Mouse (Mus musculus) MN1 (cell line): ENCODE measurements around the gene Olfr1198.

Experiments
- DNase-seq: peaks from one replicate; pipeline ENCODE4 v3.0.0-alpha.2; 2016; ENCODE audit warnings: low spot score

Olfr1198 gene

GRCm38 (mm10) chr2:88751270-88751669 lies at the start of gene Olfr1198:
Gene Olfr1198, minus strand, starts transcription at chr2:88751370.
- no peak for DNase-seq

GRCm38 (mm10) chr2:88792736-88793135 lies 41.6 kb upstream of the Olfr1198 start, which contains the start of gene Olfr1201:
Gene Olfr1201, plus strand, starts transcription at chr2:88793036.
- no peak for DNase-seq

- DNase-seq, result no peak
Observed at GRCm38 (mm10) chr2:88770388-88770787, 19.2 kb upstream of the Olfr1198 start, which contains the start of gene Olfr1200. Gene Olfr1200, minus strand, starts transcription at chr2:88770488.

GRCm38 (mm10) chr2:88760369-88760768 lies 9.2 kb upstream of the Olfr1198 start, which contains the start of gene Olfr1199:
Gene Olfr1199, minus strand, starts transcription at chr2:88760469.
- DNase-seq, result no peak

GRCm38 (mm10) chr2:88743379-88743778 lies 7.8 kb downstream of the Olfr1198 start:
- no peak for DNase-seq

GRCm38 (mm10) chr2:88732266-88732665 lies 18.9 kb downstream of the Olfr1198 start, which contains the start of gene Olfr1197:
Gene Olfr1197, minus strand, starts transcription at chr2:88732366.
- DNase-seq, result no peak

GRCm38 (mm10) chr2:88704497-88704896 lies 46.7 kb downstream of the Olfr1198 start, which contains the start of gene Olfr1196:
Gene Olfr1196, minus strand, starts transcription at chr2:88704597.
- no peak for DNase-seq
